ENCODE assay signal across 9 mouse cellular contexts in genomic region chr10:97567489-97568135, GRCm38 (mm10). TPM values are rescaled to one million over a fixed set of nuclear protein-coding genes. Genes with fewer than 3 reads are reported as not detected.
DNase-seq lines count a peak whose midpoint lies in the region; ATAC-seq and TF ChIP-seq lines count a peak whose summit lies in the region.
"Had no signal": no experiment of that assay in that cellular context is flagged by ENCODE, and none has a peak within 500 bp of the region (broad histone marks: within the 10 kb centered on the region; RNA-seq: fewer than 3 reads in every experiment).

No protein-coding gene starts in this region.

- no peaks in the 10 kb centered on the region for H3K36me3 ChIP-seq in liver, postnatal 0 days (replicated peaks; ENCODE audit: insufficient read depth, low read length)
- H3K36me3 ChIP-seq in liver, embryonic 11.5 days (ENCODE audit: control insufficient read depth, insufficient read depth, low read length) = no peaks in the 10 kb centered on the region

- no peak for TF ChIP-seq CTCF in liver, postnatal 0 days (IDR thresholded peaks at IDR 0.05; ENCODE audit: low read depth)

- no peak overlapping the region for H3K4me2 ChIP-seq in liver, postnatal 0 days (ENCODE audit: low read depth, low read length)
- H3K4me2 ChIP-seq in liver, embryonic 11.5 days = no peak overlapping the region

- WGBS in liver, postnatal 0 days (ENCODE audit: insufficient replicate concordance) = 63% methylated on average over 8 of the region's 8 CpGs
- WGBS in liver, embryonic 11.5 days = 62% methylated on average over 8 of the region's 8 CpGs

- ATAC-seq in liver, postnatal 0 days = no peak
- ATAC-seq in liver, embryonic 11.5 days (replicated peaks; ENCODE audit: low FRiP score) = no peak

- no peaks in the 10 kb centered on the region for H3K4me1 ChIP-seq in liver, postnatal 0 days (ENCODE audit: insufficient read depth)
- H3K4me1 ChIP-seq in liver, embryonic 11.5 days (replicated peaks; ENCODE audit: control insufficient read depth, insufficient read depth, low read length) = no peaks in the 10 kb centered on the region

- H3K27me3 ChIP-seq in liver, postnatal 0 days (ENCODE audit: insufficient read depth, low read length) = no peaks in the 10 kb centered on the region
- no peaks in the 10 kb centered on the region for H3K27me3 ChIP-seq in liver, embryonic 11.5 days (replicated peaks; ENCODE audit: control insufficient read depth, insufficient read depth, low read length)

- H3K4me3 ChIP-seq in liver, postnatal 0 days (ENCODE audit: low read depth, low read length) = no peak overlapping the region
- H3K4me3 ChIP-seq in liver, embryonic 11.5 days (ENCODE audit: low read depth, low read length) = no peak overlapping the region

- TF ChIP-seq EP300 in liver, postnatal 0 days (IDR thresholded peaks at IDR 0.05; ENCODE audit: low read depth) = no peak

- no peak overlapping the region for H3K27ac ChIP-seq in liver, postnatal 0 days (ENCODE audit: low read depth)
- H3K27ac ChIP-seq in liver, embryonic 11.5 days (ENCODE audit: low read depth, low read length) = no peak overlapping the region

- H3K9me3 ChIP-seq in liver, postnatal 0 days (ENCODE audit: low read length) = no peaks in the 10 kb centered on the region
- H3K9me3 ChIP-seq in liver, embryonic 11.5 days (ENCODE audit: control insufficient read depth, low read length) = no peaks in the 10 kb centered on the region

- no peak overlapping the region for H3K9ac ChIP-seq in liver, postnatal 0 days (replicated peaks)
- H3K9ac ChIP-seq in liver, embryonic 11.5 days (ENCODE audit: low read depth, low read length) = no peak overlapping the region

- peak; percentile 15 for DNase-seq in liver, postnatal 0 days
- no peak for DNase-seq in liver, embryonic 11.5 days (ENCODE audit: low spot score)
- peak; percentile 15 for DNase-seq in adrenal gland, postnatal 25 days
- peak; percentile 19 for DNase-seq in embryo, embryonic 11 days
- DNase-seq in lung, postnatal 36 days = peak; percentile 25
- DNase-seq in layer of hippocampus, adult 11-12 months (ENCODE audit: low spot score) = no peak
- DNase-seq in ovary, postnatal 36 days (ENCODE audit: low spot score) = no peak
- DNase-seq: liver had no signal

RNA-seq across cellular contexts. Expression of gene Lum, which starts 2.7 kb away (rescaled TPM):
- polyA plus RNA-seq in liver, postnatal 0 days (2015; fragmentation: Nextera tagmentation; extraction: Ambion mirVana) = 19.5 and 22.0 TPM in 2 replicates
- 62.1 and 70.1 TPM in 2 replicates for polyA plus RNA-seq in liver, embryonic 11.5 days (2014; fragmentation: Nextera tagmentation; extraction: Ambion mirVana)
- 6.2 and 6.9 TPM in 2 replicates for total RNA-seq in adrenal gland, postnatal 25 days (2021)
- total RNA-seq: common myeloid progenitor, adult 5-6 weeks had no signal

RNA-seq across cellular contexts. Expression of gene Kera, which starts 39.1 kb away (rescaled TPM):
- polyA plus RNA-seq in liver, postnatal 0 days (2015; fragmentation: Nextera tagmentation; extraction: Ambion mirVana) = not detected in 2 replicates
- polyA plus RNA-seq in liver, embryonic 11.5 days (2014; fragmentation: Nextera tagmentation; extraction: Ambion mirVana) = 0.08 and 0.23 TPM in 2 replicates
- total RNA-seq in adrenal gland, postnatal 25 days (2021) = not detected in 2 replicates
- total RNA-seq: common myeloid progenitor, adult 5-6 weeks had no signal

Comparison
In these comparisons a context has a peak if more than half of its experiments do, and no peak if none do; other contexts are left out.
1. DNase-seq: peak in liver, postnatal 0 days (single experiment), adrenal gland, postnatal 25 days (single experiment), embryo, embryonic 11 days (single experiment) and lung, postnatal 36 days (single experiment); none in liver, embryonic 11.5 days (single experiment), layer of hippocampus, adult 11-12 months (single experiment) and ovary, postnatal 36 days (single experiment).